Mouse (Mus musculus): Measurements from ENCODE around the gene Dbh.

- TF ChIP-seq CTCF (IDR thresholded peaks at IDR 0.05; ENCODE audit: low read depth, low read length) (no peak), POLR2A (IDR thresholded peaks at IDR 0.05; ENCODE audit: borderline replicate concordance, low read depth, low read length) (no peak)
Measured at GRCm38 (mm10) chr2:27211966-27212893, 47.2 kb downstream of the Dbh start.
